Mouse (Mus musculus) ovary, adult 18-20 months (tissue): Measurements from ENCODE around the gene Gm20894.
"Not testable (repeated sequence)": the region's sequence is repeated elsewhere in the genome, so short reads cannot be mapped to it uniquely, and the experiment has no call there.

Experiments used
- DNase-seq: peaks from one replicate; pipeline ENCODE4 v3.0.0; 2022; ENCODE audit warnings: low spot score, mixed read lengths

Gene Gm20894

GRCm38 (mm10) chrY:28271412-28271811 is at the start of gene Gm20894:
Gene Gm20894, minus strand, starts transcription at chrY:28271512.
- not testable (repeated sequence) for DNase-seq
